Mouse (Mus musculus) cerebellum, adult 8-10 months (tissue): ENCODE measurements around the gene Ubfd1.

Experiments used
- DNase-seq: peaks from one replicate; pipeline ENCODE4 v3.0.0; 2022

Gene Ubfd1

DNA sequence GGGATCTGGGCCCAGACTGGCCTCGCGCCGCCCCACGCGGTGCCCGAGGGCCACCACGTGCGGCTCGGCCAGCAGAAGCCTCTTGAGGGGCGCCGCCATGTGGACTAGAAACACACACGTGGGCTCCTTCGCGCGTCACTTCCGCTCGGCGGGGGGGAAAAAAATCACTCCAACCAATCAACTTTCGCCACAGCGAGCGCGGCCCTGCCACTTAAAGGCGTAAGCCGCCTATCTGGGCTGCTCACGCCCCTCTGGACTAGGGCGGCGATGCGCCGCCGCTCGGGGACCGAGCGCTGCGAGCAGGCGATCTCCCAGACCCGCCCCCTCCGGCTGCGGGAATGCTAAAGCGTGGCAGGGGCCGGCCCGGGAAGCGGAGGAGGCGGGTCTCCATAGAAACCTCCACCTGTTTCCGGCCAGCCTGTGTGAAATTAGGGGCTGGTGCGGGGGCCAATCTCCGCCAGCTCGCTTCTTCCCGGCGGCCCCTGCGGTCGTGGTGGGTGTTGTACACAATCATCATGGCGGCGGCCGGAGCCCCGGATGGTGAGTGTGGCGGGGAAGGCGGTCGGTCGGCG is at the start of gene Ubfd1, which contains the start of gene Ears2:
TSS of gene Ubfd1 (plus strand) at position 231 of the 572 bp plus-strand sequence.
TSS of gene Ears2 (minus strand) at position 319 of the 572 bp plus-strand sequence.
- DNase-seq, result peak; percentile 97

DNA sequence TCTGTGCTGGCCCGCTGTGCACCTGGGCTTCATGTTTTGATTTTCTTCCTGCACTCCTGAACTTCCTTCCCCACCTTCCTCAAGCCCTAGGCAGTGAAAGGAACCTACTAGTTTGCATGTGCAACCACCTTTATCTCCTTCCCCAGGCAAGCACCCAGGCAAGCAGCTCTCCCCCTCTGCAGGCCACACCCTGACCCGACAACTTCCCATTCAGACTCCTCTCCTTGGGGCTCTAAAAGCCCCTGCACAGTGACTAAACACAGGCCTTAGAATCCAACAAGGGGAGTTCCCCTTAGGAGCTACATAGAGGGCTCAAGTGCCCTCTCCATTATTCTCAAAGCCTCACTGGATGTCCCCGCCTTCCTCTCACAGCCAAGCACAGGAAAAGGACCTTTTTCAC is 48.7 kb upstream of the Ubfd1 start:
- no peak for DNase-seq

DNA sequence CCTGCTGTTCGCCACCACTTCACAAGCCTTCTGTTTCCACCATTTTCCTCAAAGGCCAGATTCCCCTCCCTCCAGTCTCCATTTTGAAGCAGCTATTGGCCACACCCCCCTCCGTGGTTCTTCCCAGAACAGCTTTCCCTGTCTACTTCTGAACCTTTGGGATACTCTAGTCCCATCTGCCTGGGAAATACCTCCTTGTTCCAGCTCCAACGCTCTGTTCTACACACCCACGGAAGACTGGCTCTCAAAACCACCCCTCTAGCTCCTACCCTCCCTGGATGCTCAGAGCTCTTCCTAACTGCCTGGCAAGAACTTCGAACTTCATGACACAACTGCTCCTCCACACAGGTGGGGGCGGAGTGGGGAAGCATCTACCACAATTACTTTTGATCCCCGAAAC is 48.0 kb upstream of the Ubfd1 start:
- no peak for DNase-seq

DNA sequence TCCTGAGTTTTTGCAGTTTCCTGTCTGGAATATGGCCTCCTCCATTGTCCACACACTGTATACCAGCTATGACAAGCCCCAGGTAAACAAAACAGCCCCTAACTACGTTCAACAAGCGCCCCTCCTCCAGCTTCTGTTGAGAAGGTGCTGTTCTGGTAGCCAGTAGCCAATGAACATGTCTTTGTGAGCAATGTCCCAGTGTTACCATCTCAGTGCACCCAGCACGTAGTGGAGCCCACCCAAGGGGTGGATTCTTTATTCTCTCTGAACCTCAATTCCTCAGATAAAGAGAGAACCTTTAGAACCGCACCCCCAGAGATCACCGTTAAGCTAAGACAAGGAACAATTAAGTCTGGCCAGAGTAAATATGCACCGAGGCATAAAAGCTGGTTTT is 46.7 kb upstream of the Ubfd1 start:
- no peak for DNase-seq

DNA sequence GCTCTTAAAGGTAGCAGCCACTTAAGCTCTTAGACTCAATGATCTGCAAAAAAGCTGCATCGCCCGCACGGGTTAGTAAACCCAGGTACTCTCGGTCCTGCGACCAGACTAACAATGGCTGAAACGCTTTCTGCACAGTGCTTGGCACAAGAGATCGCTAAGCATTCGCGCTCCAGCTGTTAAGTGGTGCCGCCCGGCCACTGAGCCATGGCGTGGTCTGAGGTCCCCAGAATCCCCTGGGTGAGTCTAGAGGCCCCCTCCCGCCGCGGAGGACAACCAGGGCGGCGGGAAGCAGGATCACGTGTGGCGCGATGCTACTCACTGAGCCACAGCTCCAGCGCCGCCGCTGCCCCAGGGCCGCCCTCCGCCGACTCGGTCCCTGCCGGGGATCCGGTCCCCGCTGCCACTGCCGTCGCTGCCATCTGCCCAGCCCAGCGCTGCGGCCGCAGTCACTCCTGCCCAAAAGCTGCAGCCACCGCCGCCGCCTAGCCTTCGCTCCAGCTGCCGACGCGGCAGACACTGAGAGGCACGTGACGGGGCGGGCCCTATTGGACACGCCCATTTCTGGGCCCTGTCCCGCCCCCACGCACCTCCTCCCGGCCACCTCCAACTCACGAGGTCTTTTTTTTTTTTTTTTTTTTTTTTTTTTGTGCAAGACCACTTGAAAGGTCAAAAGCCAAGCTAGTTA is 46.2 kb upstream of the Ubfd1 start, which contains the start of gene Gga2:
TSS of gene Gga2 (minus strand) at position 556 of the 688 bp plus-strand sequence.
- peak; percentile 82 for DNase-seq

DNA sequence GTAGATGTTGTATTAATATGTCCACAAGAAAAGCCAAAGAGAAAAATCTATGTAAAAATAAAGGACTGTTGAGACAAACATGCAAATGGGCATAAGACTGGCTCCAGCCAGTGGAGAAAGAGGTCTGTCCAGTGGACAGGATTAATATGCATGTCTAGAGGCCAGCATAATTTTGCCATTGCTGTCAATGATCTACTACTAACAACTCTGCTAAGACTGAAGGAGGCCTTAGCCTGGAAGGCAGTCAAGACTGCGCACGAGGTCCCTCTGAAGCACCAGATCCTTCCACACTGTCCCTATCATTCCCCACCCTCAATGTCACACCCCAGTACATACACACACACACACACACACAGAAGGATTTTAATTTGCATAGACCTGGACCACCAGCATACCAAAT is 44.8 kb upstream of the Ubfd1 start:
- DNase-seq, result no peak

DNA sequence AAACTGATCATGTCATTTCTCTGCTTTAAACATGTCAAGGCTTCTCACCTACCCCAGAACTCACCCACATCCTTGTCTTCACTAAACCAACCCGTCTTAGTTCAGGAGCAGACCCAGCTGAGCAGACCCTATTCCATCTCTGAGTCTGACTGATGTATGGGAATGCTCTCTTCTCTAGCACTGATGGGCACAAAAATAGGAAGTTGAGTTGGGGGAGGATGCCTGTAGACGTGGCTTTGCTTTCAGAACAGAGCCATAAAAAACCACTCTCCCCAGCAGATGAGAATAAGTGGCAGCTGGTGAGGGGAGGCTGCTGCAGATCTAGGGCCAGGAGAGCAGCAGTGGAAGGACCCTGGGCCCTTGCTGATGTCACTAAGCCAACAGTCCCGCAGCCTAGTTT is 33.6 kb upstream of the Ubfd1 start:
- no peak for DNase-seq

DNA sequence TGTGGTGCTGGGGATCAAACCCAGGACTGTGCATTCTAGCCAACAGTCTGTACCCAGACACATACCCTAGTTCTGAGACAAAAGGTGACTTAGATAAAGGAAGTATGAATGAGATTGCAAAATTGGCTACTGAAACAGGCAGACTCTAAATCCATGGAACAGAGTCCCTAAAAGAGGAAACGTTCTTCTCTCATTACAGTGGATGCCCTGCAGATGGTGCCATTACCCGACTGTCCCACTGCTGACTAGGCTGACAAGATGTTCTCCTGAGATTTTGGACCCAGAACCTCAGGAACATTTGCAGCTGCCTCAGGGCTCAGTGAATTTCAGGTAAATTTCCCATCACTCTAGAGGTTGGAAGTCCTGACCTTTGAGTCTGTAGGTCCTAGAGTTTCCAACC is 32.6 kb upstream of the Ubfd1 start:
- DNase-seq, result no peak

DNA sequence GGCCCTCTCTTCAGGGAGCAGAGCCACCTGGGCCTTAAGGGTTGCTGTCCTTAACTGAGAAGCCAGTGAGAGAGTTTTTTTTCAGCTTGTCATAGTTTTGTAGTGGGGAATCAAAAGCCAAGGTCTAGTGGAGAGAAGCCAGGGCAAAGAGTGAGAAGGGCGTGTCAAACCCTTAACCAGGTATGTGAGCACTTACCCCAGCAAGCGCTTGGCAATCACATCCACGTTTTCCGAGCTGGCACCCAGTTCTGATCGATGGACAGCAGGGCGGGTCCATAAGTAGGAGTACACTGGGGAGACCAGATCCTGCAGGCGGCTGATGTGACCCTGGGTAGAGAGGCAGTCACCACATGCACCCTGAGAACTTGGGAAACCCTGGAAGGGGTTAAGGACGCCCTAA is 22.9 kb upstream of the Ubfd1 start:
- DNase-seq, result no peak

DNA sequence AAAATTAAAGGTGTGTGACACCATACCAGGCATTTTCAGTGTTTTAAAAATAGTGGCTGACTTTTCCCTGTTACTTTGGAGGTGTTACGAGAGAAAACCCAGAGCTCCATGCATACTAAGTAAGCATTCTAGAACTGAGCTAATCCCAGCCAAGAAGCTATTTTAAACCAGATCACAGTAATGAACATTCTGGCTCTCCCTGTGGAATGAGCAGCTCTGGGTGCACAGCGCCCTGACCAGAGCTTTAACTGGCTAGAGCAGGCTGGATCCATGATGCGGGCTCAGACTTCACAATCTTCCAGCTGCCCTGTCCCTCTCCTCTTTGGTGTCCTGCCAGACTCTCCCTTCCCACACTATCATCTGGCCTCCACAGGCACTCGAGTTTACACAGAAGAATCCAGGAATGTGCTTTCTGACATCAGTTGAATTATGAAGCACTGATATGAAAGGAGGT is 21.8 kb upstream of the Ubfd1 start:
- DNase-seq, result no peak

DNA sequence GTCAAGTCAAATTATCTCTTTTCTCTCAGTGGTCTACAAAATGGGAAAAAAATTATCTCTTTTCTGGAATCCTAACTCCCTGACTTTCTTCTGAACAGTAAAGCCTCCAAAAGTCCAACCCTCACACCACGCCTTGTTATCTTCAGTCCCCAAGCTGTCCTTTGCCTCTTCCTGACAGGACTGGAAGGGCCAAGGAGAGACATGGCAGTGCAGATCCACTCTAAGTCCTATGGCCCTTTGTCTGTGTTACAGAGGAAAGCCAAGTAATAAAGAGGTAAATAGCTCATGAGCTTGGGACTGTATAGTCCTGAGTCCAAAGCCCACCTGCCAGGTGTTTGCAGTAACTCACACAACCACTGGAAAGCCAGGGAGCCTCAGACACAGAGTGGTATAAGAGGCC is 21.3 kb upstream of the Ubfd1 start:
- DNase-seq, result no peak

DNA sequence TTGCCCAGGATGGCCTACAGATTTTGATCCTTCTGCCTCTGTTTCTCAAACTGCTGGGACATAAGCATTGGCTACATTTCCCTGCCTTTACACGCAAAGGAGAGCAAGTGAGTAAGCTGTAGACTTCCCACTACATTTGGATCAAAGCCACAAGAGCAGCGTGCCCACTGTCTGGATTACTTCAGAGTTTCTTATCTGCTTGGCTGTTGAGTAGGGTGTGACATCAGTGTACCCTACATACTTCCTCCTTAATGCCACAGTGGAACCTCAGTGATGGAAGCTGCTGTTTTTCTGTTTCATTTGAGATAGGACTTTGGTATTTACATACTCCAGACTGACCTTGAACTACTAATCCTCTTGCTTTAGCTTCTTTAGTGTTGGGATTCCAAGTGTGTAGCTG is 20.2 kb upstream of the Ubfd1 start:
- no peak for DNase-seq

DNA sequence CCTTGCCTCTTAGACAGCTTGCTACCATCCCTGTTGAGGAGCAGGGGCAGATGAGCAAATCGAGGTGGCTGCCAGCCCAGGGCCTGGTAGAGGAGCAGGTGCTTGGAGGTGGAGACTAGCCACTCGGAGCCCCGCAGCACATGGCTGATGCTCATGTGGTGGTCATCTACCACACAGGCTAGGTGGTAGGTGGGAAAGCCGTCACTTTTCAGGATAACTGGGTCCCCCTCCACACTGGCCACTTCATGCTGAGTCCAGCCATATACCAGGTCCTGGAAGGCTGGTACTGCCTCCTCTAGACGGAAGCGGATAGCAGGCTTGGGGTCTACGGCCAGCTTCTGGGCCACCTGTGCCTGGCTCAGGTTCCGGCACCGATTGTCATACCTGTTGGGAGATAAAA is 18.8 kb upstream of the Ubfd1 start:
- no peak for DNase-seq

DNA sequence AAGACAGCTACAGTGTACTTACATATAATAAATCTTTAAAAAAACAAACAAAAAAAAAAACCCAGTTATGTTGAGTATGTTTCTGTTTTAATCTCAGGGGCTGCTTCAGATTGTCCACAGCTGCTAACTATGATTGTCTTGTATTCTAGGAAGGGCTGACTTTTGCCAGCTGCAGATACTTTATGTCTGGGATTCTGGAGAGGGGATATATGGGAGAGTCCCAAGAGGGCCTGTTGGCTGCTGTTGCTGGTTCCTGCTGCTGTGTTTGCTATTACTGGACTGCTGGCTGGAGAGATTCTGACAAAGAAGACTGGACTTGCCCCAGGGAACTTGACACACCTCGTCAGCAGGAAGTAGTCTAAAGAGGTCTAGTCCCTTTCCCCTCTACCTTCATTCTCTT is 16.1 kb upstream of the Ubfd1 start:
- DNase-seq, result no peak

DNA sequence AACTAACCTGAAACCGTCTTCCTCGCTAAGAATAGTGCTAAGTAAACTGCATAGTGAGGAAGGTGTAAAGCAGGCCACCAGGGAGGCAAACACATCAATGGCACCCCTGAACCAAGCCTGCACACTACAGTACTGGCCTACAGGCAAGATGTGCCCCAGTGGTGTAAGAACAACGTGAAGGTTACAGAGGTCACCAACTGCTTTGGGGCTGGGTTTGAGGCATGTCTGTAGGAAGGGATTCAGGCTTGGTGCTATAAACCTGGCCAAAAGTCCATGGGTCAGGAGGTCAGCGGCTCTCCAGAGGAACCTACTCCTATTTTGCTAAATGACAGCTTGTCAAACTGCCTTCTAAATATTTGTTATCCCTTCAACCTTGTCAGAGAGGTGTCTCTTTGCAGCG is 10.3 kb upstream of the Ubfd1 start:
- no peak for DNase-seq

DNA sequence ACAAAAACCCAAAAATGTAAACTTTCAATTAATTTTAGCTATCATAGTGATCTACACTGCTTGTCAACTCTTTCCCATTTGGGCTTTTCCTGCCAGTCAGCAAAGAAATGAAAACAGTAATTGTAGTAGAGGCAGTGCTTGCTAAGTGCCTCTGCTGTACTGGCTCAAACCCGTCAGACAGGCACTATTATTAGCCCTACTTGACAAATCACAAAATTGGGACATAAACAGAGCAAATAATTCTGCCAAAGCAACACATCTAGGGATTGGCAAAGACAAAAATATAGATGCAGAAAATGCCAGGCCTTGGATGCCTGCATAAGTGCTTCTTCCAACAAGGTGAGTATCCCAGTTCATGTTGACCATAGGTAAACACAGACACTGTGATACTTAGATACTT is 1.3 kb upstream of the Ubfd1 start:
- DNase-seq, result no peak

DNA sequence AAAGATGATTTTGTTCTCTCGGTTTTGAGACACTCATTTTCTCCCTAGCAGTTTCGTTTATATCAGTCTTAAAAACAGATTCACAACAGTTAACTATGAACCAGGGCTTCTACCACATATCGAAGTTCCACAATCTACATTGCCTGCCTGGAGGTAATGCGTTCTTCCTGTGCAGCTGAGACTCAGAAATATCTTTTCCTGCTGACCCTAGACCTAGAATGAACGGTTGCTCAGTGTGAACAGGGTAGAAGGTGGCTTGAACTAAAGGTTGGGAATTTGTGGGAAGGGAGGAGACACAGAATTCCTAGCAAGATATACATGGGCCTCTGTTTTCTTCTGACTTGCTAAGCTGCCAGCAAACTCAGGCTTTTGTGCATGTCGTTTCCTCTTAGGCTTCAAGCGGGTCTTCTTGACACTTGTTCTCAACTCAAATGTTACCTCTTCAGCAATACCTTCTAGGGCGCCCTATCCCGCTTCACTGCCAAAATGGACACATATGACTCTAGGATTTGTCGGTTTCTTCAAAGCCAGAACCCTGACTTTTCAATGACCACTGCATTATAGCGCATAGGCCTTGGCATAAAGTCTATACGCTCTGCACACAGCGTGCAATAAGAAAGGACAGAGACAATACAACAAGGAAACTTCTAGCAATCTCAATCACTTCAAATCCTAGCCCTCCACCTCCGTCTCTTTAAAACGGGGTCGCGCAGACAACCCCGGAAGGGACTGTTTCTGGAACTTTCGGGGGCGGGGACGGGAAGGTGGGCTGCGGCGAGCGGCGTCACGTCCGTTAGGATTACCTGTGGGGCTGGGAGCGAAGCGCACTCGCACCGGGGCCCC is 652 bp upstream of the Ubfd1 start:
- DNase-seq, result no peak

DNA sequence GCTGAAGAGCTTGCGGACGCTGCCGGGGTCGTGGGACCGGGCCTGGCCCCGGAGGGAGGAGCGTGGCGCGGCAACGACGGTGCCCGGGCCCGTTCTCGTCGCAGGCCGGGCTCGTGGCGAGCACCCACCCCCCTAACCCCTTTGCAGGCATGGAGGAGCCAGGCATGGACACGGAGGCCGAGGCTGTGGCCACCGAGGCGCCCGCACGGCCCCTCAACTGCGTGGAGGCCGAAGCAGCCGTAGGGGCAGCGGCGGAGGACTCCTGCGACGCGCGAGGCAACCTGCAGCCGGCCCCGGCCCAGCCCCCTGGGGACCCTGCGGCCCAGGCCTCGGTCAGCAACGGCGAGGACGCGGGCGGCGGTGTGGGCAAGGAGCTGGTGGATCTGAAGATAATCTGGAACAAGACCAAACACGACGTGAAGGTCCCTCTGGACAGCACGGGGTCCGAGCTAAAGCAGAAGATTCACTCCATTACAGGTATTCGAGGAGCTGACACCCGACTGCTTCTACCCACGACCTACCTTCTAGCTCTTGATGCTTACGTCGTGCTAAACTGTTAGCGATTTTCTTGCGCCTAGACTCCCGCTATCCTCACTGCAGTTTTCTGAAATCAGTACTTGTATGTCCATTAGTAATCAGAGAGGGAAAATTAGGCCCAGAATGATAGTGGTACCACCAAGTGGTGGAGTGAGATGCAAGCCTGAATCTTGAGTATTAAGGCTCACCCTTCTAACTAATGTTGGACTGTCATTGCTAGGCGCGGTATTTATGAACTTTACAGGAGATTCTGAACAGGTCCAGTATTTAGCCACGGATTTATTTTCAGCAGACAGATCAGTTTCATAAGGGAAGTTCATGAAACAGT is 774 bp downstream of the Ubfd1 start:
- DNase-seq, result no peak

DNA sequence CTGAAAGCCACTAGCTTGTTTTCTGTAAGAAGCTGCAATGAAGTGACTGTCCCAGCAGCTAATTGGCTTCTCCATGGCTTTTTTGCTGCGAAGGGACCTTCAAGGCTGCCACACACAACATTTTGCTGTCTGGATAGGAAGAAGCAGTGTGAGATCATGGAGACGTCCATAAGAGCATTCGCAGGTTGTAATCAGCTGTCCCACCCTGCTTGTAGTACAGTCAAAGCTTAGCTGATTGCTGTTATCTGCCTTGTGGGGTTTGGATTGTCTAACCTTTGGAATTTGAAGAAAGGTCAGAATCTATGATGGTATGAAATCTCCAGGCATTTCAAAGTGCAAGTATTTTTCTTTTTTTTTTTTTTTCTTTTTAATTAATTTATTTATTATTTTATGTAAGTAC is 7.4 kb downstream of the Ubfd1 start:
- DNase-seq, result no peak

DNA sequence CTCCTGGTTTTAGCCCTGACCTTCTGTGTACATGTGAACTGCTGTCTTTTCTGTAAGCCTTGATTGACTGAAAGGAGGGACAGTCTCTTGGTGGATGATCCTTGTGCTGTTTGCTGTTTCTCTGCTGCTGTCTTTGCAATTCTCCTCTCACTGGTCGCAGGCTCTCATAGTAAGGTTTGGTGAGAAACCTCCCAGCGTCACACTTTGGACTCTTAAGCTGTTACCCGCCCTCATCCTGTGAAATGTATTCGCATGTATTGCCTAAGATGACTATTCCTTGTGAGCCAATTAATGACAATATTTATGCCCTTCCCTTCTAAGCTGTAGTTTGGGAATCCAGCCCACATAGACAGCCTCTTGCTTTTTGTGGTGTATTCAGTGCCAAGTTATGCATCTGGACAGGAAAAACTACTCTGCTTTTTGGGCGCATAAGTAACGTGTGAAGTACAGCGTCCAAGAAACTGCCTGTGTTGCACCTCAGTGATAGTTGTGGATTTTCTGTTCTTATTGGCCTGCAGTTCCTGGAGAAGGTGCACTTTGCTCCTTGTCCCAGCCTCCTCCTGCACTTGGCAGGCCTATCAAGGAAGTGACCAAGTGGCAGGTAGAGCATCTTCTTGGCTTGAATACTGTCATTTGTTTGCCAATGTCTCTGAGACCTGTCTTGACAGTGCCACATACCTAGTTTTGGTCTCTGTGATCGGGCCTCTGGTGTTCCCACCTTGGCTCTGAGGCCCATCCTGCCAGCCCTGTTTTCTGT is 13.0 kb downstream of the Ubfd1 start:
- no peak for DNase-seq

DNA sequence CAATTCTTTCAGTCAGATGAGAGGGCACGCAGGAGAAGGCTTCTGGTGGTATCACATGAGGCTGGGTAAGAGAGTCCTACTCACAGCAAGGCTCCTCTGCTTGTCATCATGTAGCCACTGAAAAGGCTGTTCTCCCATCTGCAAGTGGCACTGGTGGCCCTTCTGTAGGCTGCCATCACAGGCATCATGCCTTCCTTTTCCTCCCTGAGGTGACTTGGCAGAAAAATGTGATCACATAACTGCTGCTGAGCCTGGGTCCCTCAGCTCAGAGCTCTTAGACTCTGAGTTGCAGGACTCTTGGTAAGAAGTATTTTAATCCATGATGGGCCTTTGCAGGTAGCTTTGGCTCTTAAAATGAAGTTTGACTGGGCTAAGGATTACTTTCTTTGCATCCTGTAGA is 14.1 kb downstream of the Ubfd1 start:
- DNase-seq, result no peak
